Mouse (Mus musculus): ENCODE measurements around the gene Mta1.

Mta1 gene

GRCm38 (mm10) chr12:113133861-113134403, 35.9 kb downstream of the Mta1 start:
- DNase-seq (ENCODE audit: low read depth, low spot score) = no peak

- DNase-seq (ENCODE audit: low read depth, low spot score) = no peak
These were observed 36.4 kb downstream of the Mta1 start for GRCm38 (mm10) chr12:113134502-113134901.

- no peak for DNase-seq (ENCODE audit: low read depth, low spot score)
These were observed 37.3 kb downstream of the Mta1 start for GRCm38 (mm10) chr12:113135401-113135800.

GRCm38 (mm10) chr12:113136492-113137020, 38.5 kb downstream of the Mta1 start:
- DNase-seq (ENCODE audit: low read depth, low spot score) = no peak

- DNase-seq (ENCODE audit: low read depth, low spot score) = no peak
These were observed 39.5 kb downstream of the Mta1 start for GRCm38 (mm10) chr12:113137260-113138213.

GRCm38 (mm10) chr12:113138291-113138690, 40.2 kb downstream of the Mta1 start:
- no peak for DNase-seq (ENCODE audit: low read depth, low spot score)

GRCm38 (mm10) chr12:113138901-113139864, 41.1 kb downstream of the Mta1 start:
- DNase-seq (ENCODE audit: low read depth, low spot score) = no peak

GRCm38 (mm10) chr12:113139908-113140615, 42.0 kb downstream of the Mta1 start, which contains the start of gene Crip2:
Gene Crip2, plus strand, starts transcription at chr12:113140236.
- DNase-seq (ENCODE audit: low read depth, low spot score) = peak; percentile 98

- DNase-seq (ENCODE audit: low read depth, low spot score) = no peak
These were observed 42.7 kb downstream of the Mta1 start for GRCm38 (mm10) chr12:113140616-113141411.

- no peak for DNase-seq (ENCODE audit: low read depth, low spot score)
These were observed 43.5 kb downstream of the Mta1 start for GRCm38 (mm10) chr12:113141531-113141973.

- no peak for DNase-seq (ENCODE audit: low read depth, low spot score)
These were observed 44.2 kb downstream of the Mta1 start for GRCm38 (mm10) chr12:113142021-113142975.

- DNase-seq (ENCODE audit: low read depth, low spot score) = no peak
These were observed 45.1 kb downstream of the Mta1 start for GRCm38 (mm10) chr12:113143164-113143563.

GRCm38 (mm10) chr12:113144001-113144756, 46.1 kb downstream of the Mta1 start:
- DNase-seq (ENCODE audit: low read depth, low spot score) = peak; percentile 84

- no peak for DNase-seq (ENCODE audit: low read depth, low spot score)
These were observed 46.8 kb downstream of the Mta1 start for GRCm38 (mm10) chr12:113144886-113145285.

- DNase-seq (ENCODE audit: low read depth, low spot score) = no peak
These were observed 47.5 kb downstream of the Mta1 start for GRCm38 (mm10) chr12:113145591-113145990.

GRCm38 (mm10) chr12:113146112-113147057, 48.3 kb downstream of the Mta1 start, which contains the start of gene Crip1:
Gene Crip1, plus strand, starts transcription at chr12:113146316.
- peak; percentile 85 for DNase-seq (ENCODE audit: low read depth, low spot score)

GRCm38 (mm10) chr12:113147481-113147880, 49.4 kb downstream of the Mta1 start:
- no peak for DNase-seq (ENCODE audit: low read depth, low spot score)
